Mouse (Mus musculus) neural tube, embryonic 10.5 days (tissue): ENCODE results near the gene Gpr62.
A peak's percentile ranks its signal among the peaks of the same experiment; 100 is the strongest.

Experiments used
- DNase-seq: peaks from one replicate; pipeline ENCODE4 v3.0.0-alpha.2; 2017; ENCODE audit warnings: low spot score; ENCODE audit errors: extremely low spot score

Gpr62 gene

DNA sequence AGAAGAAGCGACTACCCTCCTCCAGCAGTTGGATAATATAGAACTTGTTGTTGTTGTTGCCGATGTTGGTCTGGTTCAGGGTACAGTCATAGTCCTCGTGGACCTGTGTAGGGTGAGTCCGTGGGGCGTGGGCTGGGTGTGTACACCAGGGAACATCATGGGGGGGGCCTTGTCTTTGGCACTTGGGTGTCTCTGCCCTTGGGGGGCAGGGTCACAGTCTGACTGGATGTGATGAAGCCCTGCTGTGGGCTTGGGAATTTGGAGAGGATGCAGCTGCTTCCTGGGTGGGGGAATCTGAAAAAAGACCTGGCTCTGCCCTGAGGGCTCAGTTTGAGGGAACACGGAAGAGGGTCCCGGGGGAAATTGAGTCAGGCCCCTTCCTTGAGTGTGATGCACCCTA, 9.3 kb upstream of the Gpr62 start:
- DNase-seq, result no peak

DNA sequence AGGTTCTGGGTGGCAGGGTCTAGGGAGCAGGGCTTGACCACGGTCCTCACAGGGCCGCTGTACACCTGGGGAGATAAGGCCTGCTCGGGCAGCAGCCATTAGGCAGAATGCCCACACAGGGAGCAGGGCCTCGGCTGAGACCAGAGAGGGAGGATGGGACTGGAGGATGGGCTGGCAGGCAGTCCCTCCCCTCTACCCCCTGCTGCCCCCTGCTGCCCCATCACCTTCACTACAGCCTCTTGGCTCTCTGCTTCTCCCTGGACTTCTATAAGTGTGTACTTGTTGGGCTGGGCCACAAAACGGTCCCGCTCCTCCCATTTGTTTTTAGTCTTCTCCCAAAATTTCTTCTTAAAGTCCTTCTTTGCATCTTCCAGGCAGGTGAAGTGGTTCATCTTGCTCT, 8.7 kb upstream of the Gpr62 start:
- DNase-seq, result peak; percentile 80

DNA sequence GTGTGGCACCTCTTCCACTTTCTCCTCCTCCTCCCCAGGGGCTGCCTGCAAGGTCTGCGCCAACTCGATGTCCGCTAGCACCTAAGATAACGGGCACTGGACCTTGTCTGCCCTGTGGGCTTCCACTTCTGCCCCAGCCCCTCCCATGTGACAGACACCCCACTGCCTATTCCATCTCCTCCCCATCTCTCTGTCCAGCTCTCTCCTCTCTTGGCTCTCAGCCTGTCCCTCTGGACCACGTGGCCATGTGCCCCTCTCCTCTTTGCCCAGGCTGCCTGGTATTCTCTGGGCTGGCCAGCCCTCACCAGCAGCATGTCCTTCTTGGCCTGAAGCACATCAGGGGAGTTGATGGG, 8.0 kb upstream of the Gpr62 start:
- DNase-seq, result no peak

GRCm38 (mm10) chr9:106473081-106473752, 7.5 kb upstream of the Gpr62 start:
- no peak for DNase-seq

GRCm38 (mm10) chr9:106472321-106472720, 6.6 kb upstream of the Gpr62 start:
- DNase-seq, result no peak

DNA sequence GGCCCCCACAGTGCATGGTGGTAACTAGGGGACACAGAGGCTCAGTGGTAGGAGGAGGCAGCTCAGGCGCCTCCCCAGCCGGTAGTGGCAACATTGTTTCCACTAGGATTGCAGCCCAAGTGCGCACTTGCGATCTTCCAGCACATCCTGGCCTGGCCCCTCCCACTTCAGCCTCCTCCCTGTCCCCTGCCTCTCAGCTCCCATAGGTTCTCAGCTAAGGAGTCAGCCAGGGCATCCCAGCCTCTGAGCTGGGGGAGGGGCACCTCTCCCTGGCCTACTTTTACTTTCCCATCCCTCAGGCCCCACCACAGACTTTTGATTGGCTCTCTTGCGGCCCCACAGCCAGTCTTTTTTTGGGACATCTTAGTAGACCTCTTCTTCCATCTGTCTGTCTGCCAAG, 6.2 kb upstream of the Gpr62 start:
- no peak for DNase-seq

GRCm38 (mm10) chr9:106470991-106471750, 5.4 kb upstream of the Gpr62 start:
- DNase-seq, result no peak

GRCm38 (mm10) chr9:106469776-106470175, 4.0 kb upstream of the Gpr62 start:
- DNase-seq, result no peak

GRCm38 (mm10) chr9:106469317-106469716, 3.6 kb upstream of the Gpr62 start:
- no peak for DNase-seq

- DNase-seq, result no peak
Observed at GRCm38 (mm10) chr9:106467746-106468145, 2.0 kb upstream of the Gpr62 start.

GRCm38 (mm10) chr9:106466721-106467120, 983 bp upstream of the Gpr62 start:
- no peak for DNase-seq

DNA sequence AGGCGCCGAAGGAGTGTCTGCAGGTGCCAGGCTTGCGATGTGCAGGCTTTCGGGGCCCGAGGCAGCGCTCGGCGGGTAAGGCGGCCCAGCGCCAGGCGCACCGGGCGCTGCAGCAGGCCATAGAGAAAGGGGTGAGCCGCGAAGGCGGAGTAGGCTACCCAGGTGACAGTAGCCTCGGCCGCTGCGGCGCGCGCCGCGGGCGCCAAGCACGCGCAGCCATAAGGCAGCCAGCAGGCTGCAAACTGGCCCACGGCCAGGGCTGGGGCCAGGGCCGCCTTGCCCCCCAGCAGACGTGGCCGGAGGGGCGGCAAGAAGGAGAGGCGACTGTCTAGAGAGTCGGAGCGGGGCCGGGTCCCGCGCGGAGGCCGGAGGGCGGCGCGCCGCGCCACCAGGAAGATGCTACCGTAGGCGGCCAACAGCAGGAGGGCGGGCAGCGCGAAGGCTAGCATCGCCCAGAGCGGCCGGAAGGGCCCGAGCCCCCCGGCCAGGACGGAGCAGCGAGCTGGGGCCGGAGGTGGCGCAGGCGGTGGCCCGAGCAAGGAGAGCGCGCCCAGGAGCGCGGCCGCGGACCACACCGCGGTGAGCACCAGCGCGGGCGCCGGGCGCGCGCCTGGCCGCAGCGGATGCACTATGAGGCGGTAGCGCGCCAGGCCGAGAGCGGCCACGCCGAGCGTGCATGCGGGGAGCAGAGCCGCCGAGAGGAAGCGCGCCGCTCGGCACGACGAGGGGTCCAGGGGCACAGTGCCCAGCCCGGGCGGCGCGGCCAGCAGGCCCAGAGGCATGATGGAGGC, 792 bp downstream of the Gpr62 start:
- DNase-seq, result peak; percentile 79

DNA sequence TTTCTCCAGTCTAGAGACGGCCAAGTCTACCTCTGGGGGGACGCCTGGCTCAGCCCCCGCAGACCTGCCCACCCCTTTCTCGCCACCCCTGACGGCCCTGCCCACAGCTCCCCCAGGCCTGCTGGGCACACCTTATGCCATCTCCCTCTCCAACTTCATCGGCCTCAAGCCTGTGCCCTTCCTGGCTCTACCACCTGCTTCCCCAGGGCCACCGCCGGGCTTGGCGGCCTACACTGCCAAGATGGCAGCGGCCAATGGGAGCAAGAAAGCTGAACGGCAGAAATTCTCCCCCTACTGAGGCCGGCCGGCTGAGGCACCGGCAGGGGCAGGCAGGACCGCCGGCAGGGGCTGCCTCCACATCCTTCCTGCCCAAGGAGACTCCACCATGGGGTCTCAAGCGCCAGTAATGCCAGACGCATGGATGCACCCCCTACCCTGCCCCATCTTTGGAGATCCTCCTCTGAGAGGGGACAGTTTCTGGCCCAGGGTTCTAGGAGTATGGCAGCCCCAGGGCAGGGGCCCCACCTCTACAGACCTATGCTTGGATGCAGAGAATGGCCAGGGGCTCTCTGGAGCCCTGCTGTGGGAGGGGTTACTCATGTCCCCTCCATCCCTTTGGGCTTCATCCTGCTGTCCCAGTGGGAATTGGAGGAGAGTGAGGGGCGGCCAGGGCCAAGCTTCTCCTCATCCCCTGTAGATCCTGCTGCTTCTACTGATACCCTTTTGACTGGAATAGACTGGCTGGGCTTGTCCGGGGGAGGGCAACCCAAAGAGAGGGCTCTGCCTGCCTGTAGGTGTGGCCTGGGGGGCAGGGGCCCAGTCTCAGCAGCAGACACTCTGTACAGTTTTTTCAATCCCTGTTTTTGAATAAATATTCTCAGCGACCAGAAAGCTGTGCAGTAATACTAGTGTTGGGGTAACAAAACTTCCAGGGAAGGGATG, 2.3 kb downstream of the Gpr62 start:
- DNase-seq, result no peak

- DNase-seq, result no peak
Observed at GRCm38 (mm10) chr9:106462430-106462800, 3.3 kb downstream of the Gpr62 start.

- DNase-seq, result no peak
Observed at GRCm38 (mm10) chr9:106461641-106462429, 3.9 kb downstream of the Gpr62 start.

GRCm38 (mm10) chr9:106461026-106461415, 4.7 kb downstream of the Gpr62 start:
- DNase-seq, result no peak

DNA sequence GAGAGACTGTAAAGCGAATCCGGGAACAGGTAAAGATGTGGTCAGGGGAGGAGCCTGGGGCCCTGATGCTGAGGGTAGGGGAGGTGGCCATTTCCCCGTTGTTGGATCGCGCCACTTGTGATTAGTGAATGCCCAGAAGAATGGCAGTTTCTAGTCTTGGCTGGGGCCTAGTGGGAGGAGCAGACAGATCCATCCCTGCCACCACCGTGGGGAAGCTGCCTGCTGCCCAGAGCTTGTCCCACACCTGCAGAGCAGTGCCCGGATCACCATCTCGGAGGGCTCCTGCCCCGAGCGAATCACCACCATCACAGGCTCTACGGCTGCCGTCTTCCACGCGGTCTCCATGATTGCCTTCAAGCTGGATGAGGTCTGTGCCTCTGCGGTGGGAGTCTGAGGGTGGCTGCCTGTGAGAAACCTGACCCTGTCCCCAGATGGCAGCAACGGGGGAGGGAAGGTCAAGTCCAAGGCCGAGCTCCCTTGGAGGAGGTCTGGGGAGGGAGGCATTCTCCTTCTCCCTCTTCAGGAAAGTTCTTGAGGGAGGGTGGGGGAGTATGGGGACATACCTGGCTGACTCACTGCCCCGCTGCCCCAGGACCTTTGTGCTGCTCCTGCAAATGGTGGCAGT, 5.2 kb downstream of the Gpr62 start:
- DNase-seq, result no peak

- DNase-seq, result no peak
Observed at GRCm38 (mm10) chr9:106459946-106460345, 5.8 kb downstream of the Gpr62 start.

- no peak for DNase-seq
Observed at GRCm38 (mm10) chr9:106457920-106458319, 7.8 kb downstream of the Gpr62 start.

GRCm38 (mm10) chr9:106457163-106457559, 8.6 kb downstream of the Gpr62 start:
- DNase-seq, result no peak
